8 mouse cellular contexts compared by ENCODE assay signal in the genomic region with DNA sequence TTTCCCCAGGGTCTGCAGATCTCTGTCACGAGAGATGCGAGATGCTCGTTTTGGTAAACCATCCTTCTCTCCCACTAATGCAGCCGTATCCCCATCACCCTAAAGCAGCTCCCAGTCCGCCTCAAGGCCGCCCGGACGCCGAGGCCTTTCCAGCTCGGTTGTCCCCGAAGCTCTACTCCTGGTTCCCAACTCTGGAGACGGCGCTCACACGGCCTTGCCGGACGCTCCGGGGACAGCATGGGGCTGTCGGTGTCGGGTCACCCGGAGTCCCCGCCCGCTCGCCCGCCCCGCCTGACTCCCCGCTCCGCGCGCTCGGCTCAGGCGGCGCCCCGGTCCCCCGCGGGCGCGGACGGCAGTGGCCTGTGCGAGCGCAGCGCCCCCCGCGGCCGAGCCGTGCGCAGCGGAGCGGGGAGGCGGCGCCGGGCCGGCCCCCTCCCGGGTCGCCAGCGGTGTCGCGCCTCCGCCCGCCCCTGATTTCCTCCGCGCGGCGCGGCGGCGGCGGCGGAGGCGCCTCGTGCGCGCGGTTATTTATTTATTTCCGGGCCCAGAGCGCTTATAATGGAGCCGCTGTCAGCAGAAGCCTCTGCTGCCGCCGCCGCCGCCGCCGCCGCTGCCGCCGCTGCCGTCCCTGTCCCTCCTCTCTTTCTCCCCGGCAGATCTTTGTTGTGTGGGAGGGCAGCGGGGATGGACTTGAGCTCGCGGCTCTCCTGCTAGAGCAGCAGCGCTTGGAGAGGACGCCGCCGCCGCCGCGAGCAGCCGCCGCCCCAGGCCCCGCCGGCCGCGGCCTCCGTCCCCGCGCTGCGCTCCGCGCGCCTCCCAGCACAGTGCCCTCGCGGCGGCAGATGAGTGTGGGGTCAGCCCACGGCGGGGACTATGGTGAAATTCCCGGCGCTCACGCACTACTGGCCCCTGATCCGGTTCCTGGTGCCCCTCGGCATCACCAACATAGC. TPM values are rescaled to one million over a fixed set of nuclear protein-coding genes. Genes with fewer than 3 reads are reported as not detected.
A peak's percentile ranks its signal among the peaks of the same experiment; 100 is the strongest.
DNase-seq lines count a peak whose midpoint lies in the region; ATAC-seq and TF ChIP-seq lines count a peak whose summit lies in the region.

Gene Ank, plus strand, starts transcription at position 547 of the 950 bp plus-strand sequence.

- peak within 1 kb of the TSS; percentile 95 for H3K4me3 ChIP-seq in gastrocnemius, adult 2 months
- peak within 1 kb of the TSS; percentile 98 for H3K4me3 ChIP-seq in hindbrain, embryonic 15.5 days

- TF ChIP-seq CTCF in gastrocnemius, adult 2 months (IDR thresholded peaks at IDR 0.05): peak; percentile 57

- WGBS in hindbrain, embryonic 15.5 days: under 1% methylated on average over 93 of the region's 120 CpGs

- ATAC-seq in hindbrain, embryonic 15.5 days (ENCODE audit: low FRiP score, low read depth): peak; percentile 87

- H3K27me3 ChIP-seq in hindbrain, embryonic 15.5 days: no peaks in the 10 kb centered on the region

- DNase-seq in T-cell, adult 2 months (ENCODE audit: low spot score): peak; percentile 81
- DNase-seq in cerebellum, postnatal 4 days (ENCODE audit: low spot score in 2 of 2): peak; percentile 62 to 83
- peak; percentile 94 for DNase-seq in gastrocnemius, adult 2 months
- peak; percentile 80 to 88 for DNase-seq in left cerebral cortex, adult 18-20 months (ENCODE audit: low spot score in 2 of 2)
- DNase-seq in lung, postnatal 4 days: peak; percentile 86 to 91
- DNase-seq in retina, embryonic 14.5 days (ENCODE audit: low spot score): peak; percentile 86
- peak; percentile 78 to 83 for DNase-seq in thymus, postnatal 36 days

- H3K27ac ChIP-seq in gastrocnemius, adult 2 months: peak within 1 kb of the TSS; percentile 96
- peak within 1 kb of the TSS; percentile 98 for H3K27ac ChIP-seq in hindbrain, embryonic 15.5 days (replicated peaks)

- H3K36me3 ChIP-seq in hindbrain, embryonic 15.5 days: no peaks in the 10 kb centered on the region

- H3K4me1 ChIP-seq in hindbrain, embryonic 15.5 days (replicated peaks): peaks cover 44% of the 10 kb centered on the region

- peak within 1 kb of the TSS; percentile 98 for H3K9ac ChIP-seq in hindbrain, embryonic 15.5 days

- no peaks in the 10 kb centered on the region for H3K9me3 ChIP-seq in hindbrain, embryonic 15.5 days

- intact Hi-C loops in gastrocnemius, adult 2 months (cut with DNase I): loop anchor here (2.0 to 5.0 kb wide), 3 partner anchors 36 to 140 kb away; no protein-coding TSS in a partner anchor

- peak within 1 kb of the TSS; percentile 75 for H3K4me2 ChIP-seq in hindbrain, embryonic 15.5 days

RNA-seq across cellular contexts. Expression of gene Ank, which starts in this region (rescaled TPM):
- total RNA-seq in gastrocnemius, adult 2 months (2021): 100 to 1,000 TPM; 134 to 142 TPM
- polyA plus RNA-seq in hindbrain, embryonic 15.5 days (2015; fragmentation: Nextera tagmentation; extraction: Ambion mirVana): 16.5 and 17.9 TPM in 2 replicates
- 100 to 1,000 TPM; 185 to 192 TPM for total RNA-seq in left cerebral cortex, adult 18-20 months (2021)

Comparison
In these comparisons a context has a peak if more than half of its experiments do, and no peak if none do; other contexts are left out.
1. Peak in every context shown above with its lines: DNase-seq, ATAC-seq, H3K4me3 ChIP-seq and H3K27ac ChIP-seq.